Mouse (Mus musculus) lung, embryonic 16.5 days (tissue): ENCODE measurements around the gene Cpne1. TPM values are rescaled to one million over a fixed set of nuclear protein-coding genes. Genes with fewer than 3 reads are reported as not detected.
A peak's percentile ranks its signal among the peaks of the same experiment; 100 is the strongest.

Source experiments
- ATAC-seq: fragments of 200-750 bp; cut with Nextera tagmentation; 2 replicates; pipeline ENCODE4 v1.8.0; 2017; ENCODE audit warnings: low read depth, mild to moderate bottlenecking, moderate library complexity
- H3K27ac ChIP-seq: fragments of 300-500 bp; sonication (generic); 2 replicates; pipeline ENCODE4 v1.5.1; 2014; ENCODE audit warnings: mild to moderate bottlenecking, control low read depth, low read length
- H3K27me3 ChIP-seq: fragments of 300-500 bp; sonication (generic); 2 replicates; pipeline ENCODE4 v1.6.1; 2014; ENCODE audit warnings: low read depth, low read length, mixed read lengths; ENCODE audit not compliant: control insufficient read depth, insufficient read depth
- H3K36me3 ChIP-seq: fragments of 300-500 bp; sonication (generic); 2 replicates; pipeline ENCODE4 v1.6.1; 2014; ENCODE audit warnings: low read length; ENCODE audit not compliant: control insufficient read depth, insufficient read depth
- H3K4me1 ChIP-seq: fragments of 300-500 bp; sonication (generic); replicated peaks from 2 replicates; pipeline ENCODE4 v1.6.1; 2014; ENCODE audit warnings: low read length, mixed read lengths; ENCODE audit not compliant: control insufficient read depth, insufficient read depth
- H3K4me2 ChIP-seq: fragments of 300-500 bp; sonication (generic); 2 replicates; pipeline ENCODE4 v1.6.1; 2014; ENCODE audit warnings: low read depth, low read length, control low read depth
- H3K4me3 ChIP-seq: fragments of 300-500 bp; sonication (generic); 2 replicates; pipeline ENCODE4 v1.5.1; 2014; ENCODE audit warnings: mild to moderate bottlenecking, low read length, control low read depth
- H3K9ac ChIP-seq: fragments of 300-500 bp; sonication (generic); 2 replicates; pipeline ENCODE4 v1.6.1; 2014; ENCODE audit warnings: low read length, control low read depth
- H3K9me3 ChIP-seq: fragments of 300-500 bp; sonication (generic); 2 replicates; pipeline ENCODE4 v1.6.1; 2016; ENCODE audit warnings: low read length; ENCODE audit not compliant: control insufficient read depth
- WGBS: fragments of 180-500 bp; shearing (Covaris S2); extraction: QIAGEN DNeasy Blood & Tissue Kit; methylation state at CpG from one replicate; pipeline ENCODE4 v1.1.7; 2014; 5-methylcytosine and 5-hydroxymethylcytosine counted together
- polyA plus RNA-seq: library from polyadenylated mRNA; unstranded; fragments of >200 nt; fragmentation: Nextera tagmentation; extraction: Ambion mirVana; gene quantifications from 2 replicates; pipeline ENCODE4 v1.2.1, GENCODE M21; 2015

Cpne1 gene
- 71.0 and 75.1 TPM in 2 replicates for polyA plus RNA-seq

DNA sequence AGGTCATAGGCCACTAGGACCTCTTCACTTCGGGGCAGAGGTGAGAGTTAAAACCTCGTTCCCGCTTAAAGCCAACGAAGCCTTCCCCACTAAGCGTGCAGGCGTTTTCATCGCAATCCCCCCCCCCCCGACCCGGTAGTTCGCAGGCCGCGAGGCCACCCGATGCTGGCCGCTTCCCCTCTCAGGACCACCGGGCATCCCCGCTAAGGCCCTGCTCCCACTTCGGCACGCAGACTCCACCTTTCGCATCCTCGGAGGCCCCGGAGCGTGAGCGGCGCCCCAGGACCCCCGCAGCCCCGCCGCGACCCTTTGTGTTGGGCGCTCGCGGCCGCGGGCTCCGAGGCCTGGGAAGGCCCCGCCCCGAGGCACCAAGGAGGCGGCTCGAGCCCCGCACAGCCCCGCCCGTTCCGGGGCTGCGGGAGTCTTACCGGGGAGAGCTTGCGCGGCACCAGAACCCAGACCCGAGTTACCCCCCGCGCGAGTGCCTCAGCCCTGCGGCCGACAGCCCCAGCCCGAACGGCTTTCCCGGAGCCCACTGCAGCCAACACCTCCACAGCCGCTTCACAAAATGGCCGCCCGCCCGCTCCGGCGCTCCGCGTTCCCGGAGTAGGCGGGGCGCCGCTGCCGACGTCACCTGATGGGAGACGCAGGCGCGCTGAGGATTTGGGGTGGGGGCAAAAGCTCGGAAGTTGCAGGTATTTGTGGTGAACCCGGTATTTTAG lies at the start of gene Cpne1, which contains the start of gene Rbm12:
Gene Cpne1, minus strand, starts transcription at position 608 of the 722 bp plus-strand sequence.
Gene Rbm12, minus strand, starts transcription at position 621 of the 722 bp plus-strand sequence.
- WGBS: under 1% methylated on average over 65 of the region's 74 CpGs

DNA sequence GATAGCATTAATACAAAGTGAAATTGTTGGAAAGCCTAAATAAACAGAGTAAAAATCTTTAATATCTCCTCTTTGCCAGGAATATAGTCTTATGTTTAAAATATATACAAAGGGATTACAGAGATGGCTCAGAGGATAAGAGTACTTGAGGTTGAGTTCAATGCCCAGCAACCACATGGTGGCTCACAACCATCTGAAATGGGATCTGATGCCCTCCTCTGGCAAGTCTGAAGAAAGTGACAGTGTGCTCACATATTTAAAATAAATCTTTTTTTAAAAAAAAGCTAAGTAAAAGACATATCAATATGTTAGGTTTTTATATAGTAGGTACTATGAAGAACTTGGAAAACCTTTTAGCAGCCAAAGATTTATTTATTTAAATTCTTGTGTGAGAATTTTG lies 39.8 kb upstream of the Cpne1 start:
- Histone ChIP-seq H3K36me3 (peaks cover 39% of the 10 kb centered on the region), H3K9ac (no peak overlapping the region), H3K4me3 (no peak overlapping the region), H3K9me3 (no peaks in the 10 kb centered on the region), H3K27me3 (no peaks in the 10 kb centered on the region), H3K4me2 (no peak overlapping the region), H3K27ac (no peak overlapping the region), H3K4me1 (no peaks in the 10 kb centered on the region)
- ATAC-seq: no peak

More for the DNA sequence above, at the start of gene Cpne1, which contains the start of gene Rbm12:
- Histone ChIP-seq H3K4me1 (peaks cover 10% of the 10 kb centered on the region), H3K9me3 (no peaks in the 10 kb centered on the region), H3K4me3 (peak within 1 kb of the TSS; percentile 83), H3K27me3 (no peaks in the 10 kb centered on the region), H3K4me2 (peak within 1 kb of the TSS; percentile 73), H3K9ac (peak within 1 kb of the TSS; percentile 90), H3K36me3 (no peaks in the 10 kb centered on the region), H3K27ac (peak within 1 kb of the TSS; percentile 77)
- ATAC-seq: peak; percentile 96

DNA sequence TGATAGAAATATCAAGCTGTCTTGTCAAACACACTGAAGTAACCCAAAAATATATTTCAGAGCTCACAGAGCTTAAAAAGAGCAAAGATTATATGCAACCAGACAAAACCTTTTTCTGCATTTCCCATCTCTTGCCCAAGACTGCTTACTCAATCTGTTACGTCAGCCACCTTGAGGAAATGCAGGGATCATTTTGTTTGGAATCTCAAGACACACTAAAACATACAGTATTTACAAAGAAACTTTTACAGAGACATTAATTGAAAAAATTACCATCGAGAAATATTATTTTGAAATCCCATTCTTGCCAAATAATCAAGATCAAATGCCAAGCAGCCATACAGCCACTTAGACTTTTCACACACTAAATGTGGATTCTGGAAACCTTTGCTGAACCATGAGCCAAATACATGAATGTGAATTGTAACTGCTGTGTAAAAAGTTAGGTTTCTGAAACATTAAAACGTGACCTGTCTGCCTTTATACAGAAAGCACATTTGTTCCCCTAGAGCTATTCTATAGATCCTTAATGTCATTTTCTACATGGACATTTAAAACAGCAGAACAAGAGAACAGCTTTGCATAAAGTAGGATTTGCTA lies 35.7 kb upstream of the Cpne1 start:
- Histone ChIP-seq H3K27me3 (no peaks in the 10 kb centered on the region), H3K4me3 (no peak overlapping the region), H3K4me2 (no peak overlapping the region), H3K27ac (no peak overlapping the region), H3K36me3 (peaks cover 24% of the 10 kb centered on the region), H3K9ac (no peak overlapping the region), H3K9me3 (no peaks in the 10 kb centered on the region), H3K4me1 (peaks cover 4% of the 10 kb centered on the region)
- ATAC-seq: no peak
- WGBS: 82% methylated on average over 3 of the region's 3 CpGs

- no peak overlapping the region for H3K4me3 ChIP-seq
Measured at GRCm38 (mm10) chr2:156146272-156146989, 34.7 kb upstream of the Cpne1 start.

DNA sequence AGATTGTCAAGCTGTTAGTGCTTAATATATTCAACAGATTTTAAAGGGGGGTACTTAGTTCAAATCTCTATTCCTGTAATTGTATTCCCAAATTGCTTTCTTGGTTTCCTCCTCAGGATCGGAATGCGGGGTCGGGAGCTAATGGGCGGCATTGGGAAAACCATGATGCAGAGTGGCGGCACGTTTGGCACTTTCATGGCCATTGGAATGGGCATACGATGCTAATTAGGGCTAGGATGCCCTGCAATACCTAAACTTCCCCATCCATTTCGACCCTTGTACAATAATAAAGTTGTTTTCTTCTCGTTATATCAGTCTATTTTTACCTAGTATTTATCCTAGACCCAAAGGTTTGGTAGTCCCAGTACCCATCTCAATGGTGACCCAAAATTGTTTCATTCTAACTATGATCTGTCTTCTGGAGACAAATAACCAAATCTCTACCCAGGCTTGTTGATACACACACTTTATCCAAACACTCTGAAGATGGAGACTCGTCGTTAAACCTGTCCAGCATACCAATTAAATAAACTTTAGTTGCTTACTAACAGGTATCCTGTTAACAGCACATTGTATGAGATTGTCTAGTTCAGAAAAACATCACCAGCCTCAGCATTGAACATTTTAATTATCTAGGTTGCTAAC lies 33.8 kb upstream of the Cpne1 start:
- Histone ChIP-seq H3K4me1 (peaks cover 4% of the 10 kb centered on the region), H3K9me3 (no peaks in the 10 kb centered on the region), H3K27me3 (no peaks in the 10 kb centered on the region), H3K27ac (no peak overlapping the region), H3K9ac (0 out of 2 replicates have a peak overlapping the region, but pooled peaks have one; percentile 35), H3K4me3 (no peak overlapping the region), H3K36me3 (peaks cover 23% of the 10 kb centered on the region), H3K4me2 (peak overlapping the region; percentile 71)
- 53% methylated on average over 11 of the region's 11 CpGs for WGBS
- ATAC-seq: no peak

More at GRCm38 (mm10) chr2:156146272-156146989, 34.7 kb upstream of the Cpne1 start:
- WGBS: 61% methylated on average over 5 of the region's 5 CpGs
- Histone ChIP-seq H3K36me3 (peaks cover 24% of the 10 kb centered on the region), H3K4me2 (no peak overlapping the region), H3K9ac (no peak overlapping the region), H3K27ac (no peak overlapping the region), H3K4me1 (peaks cover 4% of the 10 kb centered on the region), H3K9me3 (no peaks in the 10 kb centered on the region), H3K27me3 (no peaks in the 10 kb centered on the region)
- ATAC-seq: no peak

DNA sequence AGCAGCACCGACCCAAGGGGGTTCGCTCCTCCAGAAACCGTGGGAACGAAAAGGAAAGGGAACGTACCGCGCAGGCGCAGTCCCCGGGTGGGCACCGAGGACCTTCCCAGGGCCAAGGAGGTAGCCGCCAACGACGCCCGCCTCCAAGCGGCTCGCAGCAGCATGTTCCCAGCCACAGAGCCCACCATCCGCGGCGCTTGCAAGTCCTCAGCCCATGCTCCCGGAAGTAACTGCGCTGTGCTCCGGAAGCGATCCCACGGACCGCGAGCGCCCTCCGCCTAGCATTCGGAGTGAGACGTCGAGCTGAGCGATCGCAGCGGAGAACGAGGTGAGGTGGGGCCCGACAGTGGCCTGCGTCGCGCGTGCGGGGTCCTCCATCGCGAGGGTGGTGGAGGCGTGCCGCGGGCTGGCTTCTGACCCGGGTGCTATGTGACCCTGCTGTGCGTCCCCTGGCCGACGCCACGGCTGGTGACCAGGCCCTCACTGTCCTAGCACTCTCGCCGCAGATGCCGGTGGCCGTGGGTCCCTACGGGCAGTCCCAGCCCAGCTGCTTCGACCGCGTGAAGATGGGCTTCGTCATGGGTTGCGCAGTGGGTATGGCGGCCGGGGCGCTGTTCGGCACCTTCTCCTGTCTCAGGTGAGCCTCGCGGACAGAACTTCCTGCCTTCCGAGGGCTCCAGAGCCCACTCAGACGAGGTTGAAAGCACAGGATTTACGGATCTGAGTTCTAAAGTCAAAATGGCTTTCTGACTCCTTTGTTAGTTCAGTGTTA lies 32.4 kb upstream of the Cpne1 start, which contains the start of the genes Romo1 and Nfs1:
Gene Romo1, plus strand, starts transcription at position 87 of the 772 bp plus-strand sequence.
Gene Nfs1, minus strand, starts transcription at position 234 of the 772 bp plus-strand sequence.
- H3K4me1 ChIP-seq: peaks cover 4% of the 10 kb centered on the region
- peak; percentile 98 for ATAC-seq
- peak within 1 kb of the TSS; percentile 86 for H3K4me3 ChIP-seq
- H3K36me3 ChIP-seq: peaks cover 15% of the 10 kb centered on the region
- H3K4me2 ChIP-seq: peak within 1 kb of the TSS; percentile 71
- H3K27me3 ChIP-seq: no peaks in the 10 kb centered on the region
- H3K9me3 ChIP-seq: no peaks in the 10 kb centered on the region
- peak within 1 kb of the TSS; percentile 95 for H3K9ac ChIP-seq
- peak within 1 kb of the TSS; percentile 95 for H3K27ac ChIP-seq
- WGBS: under 1% methylated on average over 60 of the region's 70 CpGs

DNA sequence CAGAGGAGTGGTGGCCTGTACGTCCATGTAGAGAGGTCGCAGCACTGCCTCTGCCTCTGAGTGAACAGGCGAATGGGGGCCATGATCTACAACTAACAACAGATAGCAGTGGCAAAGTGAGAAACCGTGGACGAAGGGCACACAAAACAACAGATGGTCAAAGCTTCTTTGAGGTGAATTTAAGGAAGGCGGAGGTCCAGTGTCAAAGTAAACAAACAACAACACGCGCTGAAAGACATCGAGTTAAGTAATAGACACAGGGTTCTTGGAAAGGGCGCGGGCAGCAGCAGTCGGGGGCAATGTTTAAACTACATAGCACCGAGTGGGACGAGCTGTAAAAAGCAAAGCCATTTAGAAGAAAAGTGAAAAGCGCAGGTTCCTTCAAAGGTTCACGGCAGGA lies 31.6 kb upstream of the Cpne1 start:
- Histone ChIP-seq H3K9me3 (no peaks in the 10 kb centered on the region), H3K27ac (peak overlapping the region; percentile 95), H3K4me3 (peak overlapping the region; percentile 86), H3K9ac (peak overlapping the region; percentile 95), H3K36me3 (peaks cover 11% of the 10 kb centered on the region), H3K4me2 (peak overlapping the region; percentile 71), H3K27me3 (no peaks in the 10 kb centered on the region), H3K4me1 (peaks cover 4% of the 10 kb centered on the region)
- WGBS: under 1% methylated on average over 16 of the region's 16 CpGs
- ATAC-seq: peak; percentile 3

GRCm38 (mm10) chr2:156142820-156143219 lies 31.1 kb upstream of the Cpne1 start:
- Histone ChIP-seq H3K4me1 (peaks cover 4% of the 10 kb centered on the region), H3K27me3 (no peaks in the 10 kb centered on the region), H3K27ac (no peak overlapping the region), H3K4me3 (peak overlapping the region; percentile 86; the same call in 1 of the 2 replicates), H3K9me3 (no peaks in the 10 kb centered on the region), H3K36me3 (peaks cover 7% of the 10 kb centered on the region; the same call in 1 of the 2 replicates), H3K9ac (peak overlapping the region; percentile 95), H3K4me2 (peak overlapping the region; percentile 71)
- 77% methylated on average over 2 of the region's 2 CpGs for WGBS
- ATAC-seq: no peak
